Mouse (Mus musculus) mammary gland, adult 2 months (tissue): ENCODE measurements around the gene Eif1ad. TPM values are rescaled to one million over a fixed set of nuclear protein-coding genes. Genes with fewer than 3 reads are reported as not detected.

ENCODE experiments used
- polyA plus RNA-seq: library from polyadenylated mRNA; depleted of rRNA; stranded (reverse); fragments of >200 nt; gene quantifications from 2 replicates; pipeline ENCODE4 v1.2.3, GENCODE M21; 2012; ENCODE audit warnings: low replicate concordance; rRNA removed

Eif1ad gene
- 14.3 and 25.0 TPM in 2 replicates for polyA plus RNA-seq

GRCm38 (mm10) chr19:5366175-5367052, at the start of gene Eif1ad:
Eif1ad (plus strand) TSS chr19:5366741.

DNA sequence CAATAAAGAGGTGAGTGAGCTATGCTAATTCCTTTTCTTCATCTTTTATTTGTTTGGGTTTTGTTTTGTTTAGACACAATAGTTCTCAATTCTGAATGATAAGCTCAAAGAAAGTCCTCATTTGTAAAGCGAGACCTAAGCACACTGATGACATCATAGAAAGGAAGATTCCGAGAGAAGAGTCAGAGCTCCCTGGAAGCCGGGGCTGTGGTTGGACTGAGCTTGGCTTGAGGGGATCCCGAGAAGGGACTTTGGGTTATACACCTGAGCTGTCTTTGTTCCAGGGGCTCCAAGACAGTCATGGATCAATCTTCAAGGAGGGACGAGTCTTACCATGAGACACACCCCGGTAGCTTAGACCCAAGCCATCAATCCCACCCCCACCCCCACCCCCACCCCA, 31.1 kb upstream of the Eif1ad start, which contains the start of gene Catsper1:
Gene Catsper1 (plus strand): TSS at position 301 of the 400 bp plus-strand sequence.

GRCm38 (mm10) chr19:5349502-5349873, 17.1 kb upstream of the Eif1ad start, which contains the start of gene Cst6:
Cst6 (minus strand) TSS chr19:5349574.

DNA sequence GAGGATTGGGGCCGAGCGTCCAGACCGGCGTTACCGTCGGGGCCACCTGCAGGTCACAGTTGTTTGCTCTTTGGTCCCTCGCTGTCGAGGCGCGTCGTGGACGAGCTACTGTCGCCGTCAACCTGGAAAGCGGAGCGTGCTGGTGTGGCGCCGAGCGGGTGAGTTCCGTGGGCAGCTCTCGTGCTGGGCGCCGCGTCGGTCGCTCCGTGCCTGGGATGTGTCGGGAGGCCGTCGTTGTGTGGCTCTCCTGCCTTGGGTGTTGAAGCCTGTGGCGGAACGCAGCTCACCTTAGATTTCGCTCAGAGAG, 465 bp downstream of the Eif1ad start, which contains the start of gene Banf1:
Gene Banf1 (minus strand): TSS at position 116 of the 307 bp plus-strand sequence.

GRCm38 (mm10) chr19:5388588-5389242, 22.2 kb downstream of the Eif1ad start, which contains the start of gene Sart1:
Sart1 (minus strand) TSS chr19:5388703.

GRCm38 (mm10) chr19:5402293-5402692, 35.8 kb downstream of the Eif1ad start, which contains the start of gene Tsga10ip:
Tsga10ip (minus strand) TSS chr19:5402526.

Other genes starting within 250 kb of the Eif1ad start
- 44.4 and 46.1 TPM in 2 replicates for gene Klc2, start 248.2 kb upstream of the Eif1ad start, polyA plus RNA-seq
- gene Pacs1, start 93.6 kb upstream of the Eif1ad start, polyA plus RNA-seq: 40.7 and 52.1 TPM in 2 replicates
- 79.2 and 128 TPM in 2 replicates for gene Sf3b2, start 71.3 kb upstream of the Eif1ad start, polyA plus RNA-seq
- 0.04 and 0.36 TPM in 2 replicates for gene Gal3st3, start 68.4 kb upstream of the Eif1ad start, polyA plus RNA-seq
- not detected in 2 replicates for gene Catsper1, start 31.0 kb upstream of the Eif1ad start, polyA plus RNA-seq
- 4.1 and 142 TPM in 2 replicates for gene Cst6, start 17.2 kb upstream of the Eif1ad start, polyA plus RNA-seq
- 85.0 and 196 TPM in 2 replicates for gene Banf1, start 427 bp downstream of the Eif1ad start, polyA plus RNA-seq
- 13.2 and 16.5 TPM in 2 replicates for gene Sart1, start 22.0 kb downstream of the Eif1ad start, polyA plus RNA-seq
- gene Tsga10ip, start 35.8 kb downstream of the Eif1ad start, polyA plus RNA-seq: not detected in 2 replicates
- 111 and 116 TPM in 2 replicates for gene Drap1, start 58.2 kb downstream of the Eif1ad start, polyA plus RNA-seq
- 112 and 118 TPM in 2 replicates for gene AI837181, start 58.4 kb downstream of the Eif1ad start, polyA plus RNA-seq
- gene Fosl1, start 80.8 kb downstream of the Eif1ad start, polyA plus RNA-seq: 0.13 and 0.75 TPM in 2 replicates
- gene Ccdc85b, start 91.2 kb downstream of the Eif1ad start, polyA plus RNA-seq: 5.0 and 11.5 TPM in 2 replicates
- 106 and 133 TPM in 2 replicates for gene Fibp, start 93.9 kb downstream of the Eif1ad start, polyA plus RNA-seq
- 27.5 and 30.7 TPM in 2 replicates for gene Ctsw, start 101.8 kb downstream of the Eif1ad start, polyA plus RNA-seq
- gene Efemp2, start 107.2 kb downstream of the Eif1ad start, polyA plus RNA-seq: 96.9 and 98.4 TPM in 2 replicates
- 47.4 and 58.4 TPM in 2 replicates for gene Mus81, start 121.7 kb downstream of the Eif1ad start, polyA plus RNA-seq
- 576 and 751 TPM in 2 replicates for gene Cfl1, start 123.7 kb downstream of the Eif1ad start, polyA plus RNA-seq
- gene 1700020D05Rik, start 137.0 kb downstream of the Eif1ad start, polyA plus RNA-seq: 1.1 and 1.7 TPM in 2 replicates
- 11.3 and 16.3 TPM in 2 replicates for gene Snx32, start 143.8 kb downstream of the Eif1ad start, polyA plus RNA-seq
- 2.4 and 2.5 TPM in 2 replicates for gene Ovol1, start 193.9 kb downstream of the Eif1ad start, polyA plus RNA-seq
- gene Ap5b1, start 201.3 kb downstream of the Eif1ad start, polyA plus RNA-seq: 11.5 and 27.2 TPM in 2 replicates
- 35.9 and 66.4 TPM in 2 replicates for gene Rnaseh2c, start 235.1 kb downstream of the Eif1ad start, polyA plus RNA-seq
- 50.4 and 55.5 TPM in 2 replicates for gene Kat5, start 243.5 kb downstream of the Eif1ad start, polyA plus RNA-seq